Mouse (Mus musculus) heart, embryonic 10.5 days (tissue): ENCODE data around the gene Trpm8. TPM values are rescaled to one million over a fixed set of nuclear protein-coding genes. Genes with fewer than 3 reads are reported as not detected.

Experiments
- DNase-seq: peaks from one replicate; pipeline ENCODE4 v3.0.0-alpha.2; 2017; ENCODE audit warnings: low spot score
- H3K27ac ChIP-seq: fragments of 300-500 bp; sonication (generic); 2 replicates; pipeline ENCODE4 v1.5.1; 2016; ENCODE audit warnings: mild to moderate bottlenecking
- H3K27me3 ChIP-seq: fragments of 300-500 bp; sonication (generic); 2 replicates; pipeline ENCODE4 v1.6.1; 2016; ENCODE audit warnings: mild to moderate bottlenecking; ENCODE audit not compliant: poor library complexity, insufficient read depth, severe bottlenecking
- H3K36me3 ChIP-seq: fragments of 300-500 bp; sonication (generic); 2 replicates; pipeline ENCODE4 v1.6.1; 2016; ENCODE audit warnings: mild to moderate bottlenecking, moderate library complexity
- H3K4me1 ChIP-seq: fragments of 300-500 bp; sonication (generic); 2 replicates; pipeline ENCODE4 v1.6.1; 2016; ENCODE audit warnings: mild to moderate bottlenecking
- H3K4me3 ChIP-seq: fragments of 300-500 bp; sonication (generic); 2 replicates; pipeline ENCODE4 v1.5.1; 2016; ENCODE audit warnings: mild to moderate bottlenecking, moderate library complexity
- H3K9me3 ChIP-seq: fragments of 300-500 bp; sonication (generic); 2 replicates; pipeline ENCODE4 v1.6.1; 2016; ENCODE audit warnings: mild to moderate bottlenecking, moderate library complexity
- WGBS: fragments of 180-500 bp; shearing (Covaris S2); methylation state at CpG from one replicate; pipeline ENCODE4 v1.1.7; 2016; 5-methylcytosine and 5-hydroxymethylcytosine counted together
- polyA plus RNA-seq: library from polyadenylated mRNA; unstranded; fragments of >200 nt; fragmentation: Nextera tagmentation; extraction: Ambion mirVana; gene quantifications from 2 replicates; pipeline ENCODE4 v1.2.1, GENCODE M21; 2016

Gene Trpm8
- polyA plus RNA-seq, 1 experiment from 2014 or later, result 0.11 TPM

DNA sequence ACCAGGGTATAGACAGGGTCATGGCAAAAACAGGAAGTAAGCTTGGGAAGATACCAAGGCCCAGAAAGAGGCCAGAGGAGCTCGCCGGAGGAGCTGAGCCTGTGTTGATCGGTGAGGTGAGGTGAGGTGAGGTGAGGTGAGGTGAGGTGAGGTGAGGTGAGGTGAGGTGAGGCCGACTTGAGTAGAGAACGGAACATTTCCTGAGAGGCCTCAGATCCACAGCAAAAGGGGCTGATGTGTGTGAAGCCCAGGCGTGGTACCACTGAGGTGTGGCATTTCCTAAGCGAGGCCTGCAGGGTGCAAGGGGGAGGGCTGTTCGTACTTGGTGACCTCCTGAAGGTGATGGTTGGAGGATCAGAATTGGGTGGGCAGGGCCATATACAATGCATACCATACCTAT lies 24.4 kb upstream of the Trpm8 start:
- Histone ChIP-seq H3K9me3 (peaks cover 97% of the 10 kb centered on the region), H3K27ac (no peak overlapping the region), H3K4me3 (no peak overlapping the region), H3K36me3 (no peaks in the 10 kb centered on the region), H3K27me3 (no peaks in the 10 kb centered on the region), H3K4me1 (no peaks in the 10 kb centered on the region)
- DNase-seq, result no peak
- whole genome bisulfite sequencing, result 70% methylated on average over 8 of the region's 8 CpGs

DNA sequence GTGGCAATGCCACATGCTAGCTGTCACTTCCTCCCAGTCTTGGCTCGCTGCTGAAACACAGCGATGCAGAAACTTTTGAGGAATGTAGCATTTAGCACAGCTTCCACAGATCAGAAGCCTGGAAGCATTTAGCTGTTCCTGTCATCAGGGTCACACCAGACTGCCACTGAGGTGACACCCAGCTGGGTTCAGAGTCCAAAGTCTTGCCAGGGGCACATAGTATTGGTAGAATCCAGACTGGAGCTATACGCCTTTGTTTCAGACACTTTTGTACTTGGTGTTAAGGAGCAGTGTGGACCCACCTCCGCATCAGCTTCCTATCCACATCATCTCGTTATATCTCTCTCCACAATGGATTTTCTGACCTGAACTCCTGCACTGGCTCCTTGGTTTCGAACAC lies 23.9 kb upstream of the Trpm8 start:
- Histone ChIP-seq H3K27ac (no peak overlapping the region), H3K4me1 (no peaks in the 10 kb centered on the region), H3K27me3 (no peaks in the 10 kb centered on the region), H3K9me3 (peaks cover 96% of the 10 kb centered on the region), H3K36me3 (no peaks in the 10 kb centered on the region), H3K4me3 (no peak overlapping the region)
- 68% methylated on average over 6 of the region's 6 CpGs for WGBS
- DNase-seq, result no peak

DNA sequence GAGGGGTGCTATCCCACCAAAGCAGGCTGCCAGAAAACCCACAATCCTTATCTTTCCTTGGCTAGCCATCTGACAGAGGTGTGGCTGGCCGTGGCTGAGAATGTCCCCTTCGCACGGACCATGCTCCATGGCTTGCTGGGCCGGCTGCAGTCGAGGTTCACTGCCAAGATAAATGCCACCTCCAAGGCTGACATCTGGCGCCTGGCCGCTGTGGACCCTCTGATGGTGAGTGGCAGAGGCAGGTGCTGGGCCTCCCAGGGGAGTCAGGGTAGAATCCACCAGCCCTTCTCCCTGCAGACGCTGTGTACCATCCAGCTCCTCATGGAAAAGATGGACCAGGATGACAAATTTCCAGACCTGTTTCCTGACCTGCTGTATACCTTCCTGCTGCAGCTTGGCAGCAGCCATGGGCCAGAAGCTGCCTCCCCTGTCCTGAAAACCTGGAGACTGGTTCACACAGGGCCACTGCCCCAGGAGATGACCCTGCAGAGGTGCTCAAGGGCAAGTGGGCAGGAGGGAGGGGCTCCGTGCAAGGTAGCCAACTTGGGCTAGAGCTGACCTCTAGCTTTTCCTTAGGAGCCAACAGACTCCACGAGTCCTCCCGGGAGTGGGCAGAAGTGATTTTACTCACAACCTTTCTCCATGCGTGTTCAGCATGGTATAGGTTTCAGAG lies 22.5 kb upstream of the Trpm8 start:
- WGBS, result 81% methylated on average over 12 of the region's 12 CpGs

DNA sequence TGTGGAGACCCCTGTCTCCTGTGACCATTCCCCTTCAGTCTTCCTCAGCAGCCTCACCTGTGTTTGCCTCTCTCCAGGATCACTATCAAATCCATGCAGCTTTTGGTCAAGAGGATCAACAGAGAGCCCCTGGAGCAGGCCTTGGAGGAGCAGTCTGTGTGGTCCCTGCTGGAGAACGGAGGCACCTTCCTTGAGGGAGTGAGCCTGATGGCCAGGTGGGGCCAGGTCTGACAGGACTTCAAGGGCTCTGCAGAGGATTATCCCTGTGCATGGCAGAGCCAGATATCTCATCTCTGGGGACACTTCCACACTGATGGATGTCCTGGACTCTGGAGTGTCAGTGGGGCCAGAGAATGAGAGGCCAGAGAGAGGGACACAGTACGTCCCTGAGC lies 22.0 kb upstream of the Trpm8 start:
- H3K27ac ChIP-seq, result no peak overlapping the region
- peaks cover 14% of the 10 kb centered on the region for H3K4me1 ChIP-seq
- H3K27me3 ChIP-seq, result no peaks in the 10 kb centered on the region
- peaks cover 91% of the 10 kb centered on the region for H3K9me3 ChIP-seq
- 0 out of 2 replicates have a peak, but pooled peaks cover 11% of the 10 kb centered on the region for H3K36me3 ChIP-seq
- no peak for DNase-seq
- H3K4me3 ChIP-seq, result no peak overlapping the region
- WGBS, result 57% methylated on average over 2 of the region's 2 CpGs

More for the DNA sequence above, 22.5 kb upstream of the Trpm8 start:
- Histone ChIP-seq H3K4me1 (peaks cover 9% of the 10 kb centered on the region), H3K27me3 (no peaks in the 10 kb centered on the region), H3K27ac (no peak overlapping the region), H3K4me3 (no peak overlapping the region), H3K36me3 (0 out of 2 replicates have a peak, but pooled peaks cover 6% of the 10 kb centered on the region), H3K9me3 (peaks cover 92% of the 10 kb centered on the region)
- no peak for DNase-seq

DNA sequence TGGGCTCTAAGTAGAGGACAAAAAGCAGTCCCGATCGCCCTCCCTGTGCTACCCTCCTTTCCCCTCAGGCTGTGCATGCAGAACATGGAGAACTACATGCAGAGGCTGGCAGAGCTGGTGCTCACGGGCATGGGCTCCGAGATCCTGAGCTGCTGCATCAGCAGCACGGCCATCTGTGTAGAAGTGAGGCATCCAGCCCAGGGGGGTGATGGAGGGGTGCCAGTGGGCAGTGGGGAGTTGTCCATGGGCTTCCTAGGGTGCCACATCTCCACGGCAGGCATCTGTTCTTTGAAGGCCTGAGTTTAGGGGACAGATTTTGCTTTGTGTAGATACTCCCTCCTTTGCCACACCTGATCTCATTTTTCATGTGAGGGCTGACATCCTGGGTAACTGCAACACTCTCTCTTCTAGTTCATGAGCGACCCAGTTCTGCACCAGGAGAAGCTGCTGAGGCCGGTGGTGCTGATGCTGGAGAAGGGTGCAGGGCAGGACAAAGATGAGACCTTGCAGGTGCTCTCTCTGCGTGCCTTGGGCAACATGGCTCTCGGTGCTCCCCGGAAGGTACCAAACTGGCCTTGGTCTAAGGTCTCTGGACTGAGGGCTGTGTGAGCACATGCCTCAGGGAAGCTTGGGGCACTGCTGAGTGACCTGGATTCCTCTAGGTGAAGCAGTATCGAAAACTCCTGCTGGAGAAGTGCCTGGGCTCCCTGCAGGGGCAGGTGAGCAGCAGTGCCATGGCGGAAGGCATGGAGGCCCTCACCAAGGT lies 21.3 kb upstream of the Trpm8 start:
- no peak for DNase-seq
- 75% methylated on average over 13 of the region's 13 CpGs for WGBS
- H3K4me3 ChIP-seq, result no peak overlapping the region
- peaks cover 16% of the 10 kb centered on the region for H3K36me3 ChIP-seq
- H3K27me3 ChIP-seq, result no peaks in the 10 kb centered on the region
- peaks cover 83% of the 10 kb centered on the region for H3K9me3 ChIP-seq
- H3K4me1 ChIP-seq, result peaks cover 14% of the 10 kb centered on the region
- H3K27ac ChIP-seq, result no peak overlapping the region

DNA sequence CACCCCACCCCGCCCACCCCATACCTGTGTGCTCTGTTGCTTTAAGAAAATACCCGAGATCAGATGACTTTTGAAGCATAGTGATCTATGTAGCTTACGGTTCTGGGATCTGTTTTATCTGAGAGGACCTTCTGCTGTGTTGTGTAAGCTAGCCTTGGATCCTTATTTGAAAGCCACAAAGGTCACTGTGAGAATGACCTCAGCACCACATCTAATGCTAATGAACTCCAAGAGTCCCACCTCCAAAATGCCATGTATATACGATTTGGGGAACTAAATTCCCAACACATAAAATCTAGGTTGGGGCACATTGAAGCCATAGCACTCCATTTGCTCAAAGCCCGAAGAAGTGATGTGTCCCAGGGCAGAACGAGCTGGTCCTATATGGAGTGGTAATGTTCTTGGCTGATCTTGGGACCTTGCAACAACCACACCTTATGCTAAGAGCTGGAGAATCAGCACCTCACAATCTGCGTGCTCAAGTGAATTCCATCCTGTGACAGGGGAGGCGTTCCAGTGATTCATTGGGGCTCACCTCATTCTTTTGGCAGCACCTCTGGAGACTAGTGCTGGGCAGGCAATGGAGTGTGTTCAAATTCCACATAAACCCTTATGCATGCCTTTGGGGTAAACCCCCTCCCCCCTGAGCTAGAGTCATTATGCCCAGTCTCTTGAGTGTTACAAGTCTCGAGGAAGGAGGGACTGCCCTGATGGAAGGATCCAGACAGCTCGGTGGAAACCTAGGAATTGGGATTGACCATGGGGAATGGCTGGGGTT lies 20.4 kb upstream of the Trpm8 start:
- DNase-seq, result no peak
- H3K9me3 ChIP-seq, result peaks cover 77% of the 10 kb centered on the region
- H3K4me3 ChIP-seq, result no peak overlapping the region
- H3K27ac ChIP-seq, result no peak overlapping the region
- no peaks in the 10 kb centered on the region for H3K27me3 ChIP-seq
- H3K4me1 ChIP-seq, result peaks cover 14% of the 10 kb centered on the region
- 75% methylated on average over 10 of the region's 10 CpGs for WGBS
- H3K36me3 ChIP-seq, result peaks cover 25% of the 10 kb centered on the region

DNA sequence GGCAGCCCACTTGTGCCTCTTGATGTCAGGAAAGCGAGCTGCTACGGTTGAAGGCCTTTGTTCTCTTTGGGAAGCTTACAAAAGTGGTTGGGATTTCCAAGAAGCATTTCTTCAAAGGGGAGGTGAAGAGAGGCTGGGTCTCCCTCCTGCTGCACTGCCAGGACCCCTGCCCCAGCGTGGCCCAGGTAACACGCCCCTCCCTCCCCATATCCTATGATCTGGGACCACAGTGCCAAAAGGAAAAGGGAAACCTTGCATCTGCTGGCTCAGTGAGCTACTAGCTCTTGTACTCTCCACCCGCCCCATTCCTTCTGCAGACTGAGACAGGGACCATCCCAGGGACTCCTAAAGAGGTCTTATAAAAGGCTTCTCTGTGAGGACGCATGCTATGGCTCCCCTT lies 19.8 kb upstream of the Trpm8 start:
- DNase-seq, result no peak
- H3K4me3 ChIP-seq, result no peak overlapping the region
- peaks cover 14% of the 10 kb centered on the region for H3K4me1 ChIP-seq
- H3K27me3 ChIP-seq, result no peaks in the 10 kb centered on the region
- H3K9me3 ChIP-seq, result peaks cover 71% of the 10 kb centered on the region
- peaks cover 31% of the 10 kb centered on the region for H3K36me3 ChIP-seq
- no peak overlapping the region for H3K27ac ChIP-seq
- WGBS, result 77% methylated on average over 6 of the region's 6 CpGs

DNA sequence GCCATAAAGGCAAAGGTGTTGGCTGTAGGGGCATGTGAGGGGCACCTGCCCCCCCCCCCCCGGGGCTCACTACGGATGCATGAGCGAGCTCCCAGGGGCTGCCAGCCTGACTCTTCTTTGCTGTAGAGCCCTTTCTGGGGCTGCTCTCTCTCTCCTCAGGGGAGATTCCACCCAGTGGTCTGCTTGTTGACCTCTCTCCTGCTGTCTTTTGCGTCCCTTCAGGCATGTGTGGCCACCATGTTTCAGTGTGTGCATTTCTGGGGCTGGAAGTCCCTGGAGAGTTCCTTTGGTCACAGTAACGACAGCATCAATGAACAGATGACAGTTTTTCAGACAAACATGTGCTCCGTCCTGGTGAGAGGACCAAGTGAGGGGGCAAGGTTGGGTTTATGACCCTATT lies 19.1 kb upstream of the Trpm8 start:
- WGBS, result 71% methylated on average over 6 of the region's 6 CpGs
- DNase-seq, result no peak
- H3K36me3 ChIP-seq, result peaks cover 38% of the 10 kb centered on the region
- H3K4me3 ChIP-seq, result no peak overlapping the region
- H3K9me3 ChIP-seq, result peaks cover 64% of the 10 kb centered on the region
- H3K27me3 ChIP-seq, result no peaks in the 10 kb centered on the region
- H3K27ac ChIP-seq, result no peak overlapping the region
- H3K4me1 ChIP-seq, result peaks cover 14% of the 10 kb centered on the region

DNA sequence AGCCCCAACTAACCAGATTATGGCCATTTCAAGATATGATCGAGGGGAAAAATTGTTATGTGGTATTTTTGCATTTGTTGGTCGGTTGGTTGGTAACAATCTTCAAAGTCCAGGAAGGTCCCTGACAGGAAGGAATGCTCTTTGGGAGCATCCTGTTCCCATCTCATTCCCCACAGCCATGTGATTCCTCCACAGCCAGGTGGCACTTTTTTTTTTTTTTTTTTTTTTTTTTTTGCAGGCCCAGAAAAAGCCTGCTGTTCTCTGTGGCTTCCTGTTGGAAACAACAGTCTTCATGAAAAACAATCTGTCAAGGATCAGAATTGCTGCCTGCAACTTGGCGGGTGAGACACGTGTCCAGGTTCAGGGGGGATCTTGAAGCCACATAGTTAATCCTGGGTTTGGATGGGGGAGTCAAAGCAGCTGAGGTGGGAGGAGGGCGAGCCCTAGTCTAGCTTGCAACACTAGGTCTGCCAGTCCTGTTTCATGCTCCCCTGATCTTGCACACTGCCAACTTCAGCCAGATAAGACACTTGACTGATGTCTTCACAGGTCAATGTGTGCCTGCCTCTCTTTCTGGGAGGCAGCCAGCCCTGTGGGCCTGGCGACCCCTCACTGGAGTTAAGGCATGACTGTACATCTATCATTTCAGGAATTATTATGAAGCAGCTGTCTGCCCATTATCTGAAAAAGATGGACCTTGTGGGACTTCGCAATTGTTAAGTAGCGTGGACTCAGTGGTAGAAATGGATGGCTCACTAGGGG lies 18.4 kb upstream of the Trpm8 start:
- 70% methylated on average over 8 of the region's 8 CpGs for WGBS
- no peak for DNase-seq
- no peaks in the 10 kb centered on the region for H3K27me3 ChIP-seq

DNA sequence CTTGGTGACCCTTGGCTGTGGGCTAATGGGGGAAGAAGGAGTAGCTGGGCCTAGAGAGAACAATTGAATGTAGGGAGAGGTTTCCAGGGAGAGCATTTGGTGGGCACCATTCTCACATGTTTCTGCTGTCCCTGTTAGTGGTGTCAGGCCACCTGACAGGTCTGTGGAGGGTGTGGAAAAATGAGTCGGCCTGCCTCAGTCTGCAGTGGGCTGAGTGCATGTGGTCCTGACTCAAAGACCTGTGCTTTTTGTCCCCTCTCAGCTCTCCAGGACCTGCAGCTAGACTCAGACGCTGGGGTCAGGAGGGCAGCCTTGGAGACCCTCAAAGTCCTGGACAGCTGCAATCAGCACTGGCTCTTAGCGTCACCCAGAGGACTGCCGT lies 17.8 kb upstream of the Trpm8 start:
- Histone ChIP-seq H3K4me1 (peaks cover 14% of the 10 kb centered on the region), H3K36me3 (peaks cover 50% of the 10 kb centered on the region), H3K4me3 (no peak overlapping the region), H3K27me3 (no peaks in the 10 kb centered on the region), H3K9me3 (peaks cover 57% of the 10 kb centered on the region), H3K27ac (no peak overlapping the region)
- WGBS, result 74% methylated on average over 4 of the region's 4 CpGs
- DNase-seq, result no peak

More for the DNA sequence above, 18.4 kb upstream of the Trpm8 start:
- Histone ChIP-seq H3K36me3 (peaks cover 45% of the 10 kb centered on the region), H3K9me3 (peaks cover 61% of the 10 kb centered on the region), H3K4me1 (peaks cover 14% of the 10 kb centered on the region), H3K4me3 (no peak overlapping the region), H3K27ac (no peak overlapping the region)

DNA sequence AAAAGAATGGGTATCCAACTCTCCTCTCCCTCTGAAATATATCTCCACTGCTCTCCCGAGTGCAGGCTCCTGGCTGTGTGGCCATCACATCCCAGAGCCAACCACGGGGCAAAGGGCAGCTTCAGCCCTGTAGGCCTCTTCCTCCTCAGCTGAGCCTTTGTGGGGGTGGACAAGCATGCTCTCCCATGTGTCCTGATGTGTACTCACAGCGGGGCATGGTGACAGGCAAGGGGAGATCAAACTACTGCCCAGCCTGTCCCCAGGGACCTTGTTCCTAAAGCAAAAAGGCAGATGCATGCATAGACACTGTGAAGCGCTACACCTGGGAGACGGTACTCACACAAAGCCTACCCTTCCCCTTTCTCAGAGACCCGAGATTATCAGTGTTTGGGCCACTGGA lies 17.3 kb upstream of the Trpm8 start:
- Histone ChIP-seq H3K9me3 (peaks cover 57% of the 10 kb centered on the region), H3K4me1 (peaks cover 18% of the 10 kb centered on the region), H3K36me3 (peaks cover 55% of the 10 kb centered on the region), H3K27me3 (no peaks in the 10 kb centered on the region), H3K4me3 (no peak overlapping the region), H3K27ac (no peak overlapping the region)
- no peak for DNase-seq
- WGBS, result 76% methylated on average over 6 of the region's 6 CpGs

DNA sequence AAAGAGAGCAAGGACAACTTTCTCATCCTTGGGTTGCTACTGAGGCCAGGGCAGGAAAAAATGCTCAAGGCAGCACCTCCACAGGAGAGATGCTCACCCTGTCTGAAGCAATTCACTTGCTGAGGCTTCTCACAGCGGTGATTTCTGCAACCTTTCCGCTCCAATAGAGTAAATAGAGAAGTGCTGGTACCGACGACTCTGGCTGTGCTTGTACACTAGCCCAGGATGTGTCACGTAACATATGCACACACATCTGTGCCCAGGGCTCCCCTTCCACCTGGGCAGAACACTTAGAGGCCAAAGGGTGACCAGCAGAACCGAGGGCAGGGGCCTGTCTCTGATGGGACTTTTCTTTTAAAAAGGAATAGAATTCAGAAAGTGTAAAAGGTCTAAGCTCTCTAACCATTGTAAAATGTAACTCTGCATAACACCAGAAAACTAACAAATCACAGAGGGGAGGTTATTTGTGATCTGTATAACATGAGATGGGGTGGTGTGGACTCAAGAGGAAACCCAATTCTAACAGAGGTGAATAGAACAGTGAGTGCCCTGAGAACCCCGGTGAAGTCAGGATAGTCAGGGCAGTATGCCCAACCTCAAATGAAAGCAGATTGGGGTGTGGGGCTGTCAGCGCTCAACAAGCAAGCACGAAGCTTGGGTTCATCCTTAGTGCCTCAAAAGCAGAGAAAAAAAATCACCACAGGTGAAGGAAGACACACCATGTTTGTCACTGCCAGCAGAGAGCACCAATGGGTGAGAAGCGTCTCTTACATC lies 16.7 kb upstream of the Trpm8 start:
- Histone ChIP-seq H3K4me1 (peaks cover 19% of the 10 kb centered on the region), H3K27me3 (no peaks in the 10 kb centered on the region), H3K4me3 (no peak overlapping the region), H3K9me3 (peaks cover 51% of the 10 kb centered on the region), H3K27ac (no peak overlapping the region), H3K36me3 (peaks cover 62% of the 10 kb centered on the region)
- 83% methylated on average over 10 of the region's 10 CpGs for WGBS
- no peak for DNase-seq
